Mouse (Mus musculus) monocyte, adult 5-6 weeks (primary cell): ENCODE data around the gene Rpl36a-ps1. TPM values are rescaled to one million over a fixed set of nuclear protein-coding genes. Genes with fewer than 3 reads are reported as not detected.

Experiments used
- ATAC-seq: fragments of 153-309, 156-312 bp; replicated peaks from 2 replicates; pipeline ENCODE4 v1.8.0; 2017; ENCODE audit warnings: mild to moderate bottlenecking; ENCODE audit not compliant: low TSS enrichment, insufficient number of reproducible peaks, severe bottlenecking, poor library complexity, low FRiP score
- total RNA-seq: library from RNA; stranded (forward); fragments of 200-1000, 200-491, 200-594 nt; gene quantifications from 3 replicates; pipeline ENCODE4 v1.2.3, GENCODE M21; 2017

The Rpl36a-ps1 gene
- total RNA-seq, 1 experiment from 2014 or later = 4.0 TPM

DNA sequence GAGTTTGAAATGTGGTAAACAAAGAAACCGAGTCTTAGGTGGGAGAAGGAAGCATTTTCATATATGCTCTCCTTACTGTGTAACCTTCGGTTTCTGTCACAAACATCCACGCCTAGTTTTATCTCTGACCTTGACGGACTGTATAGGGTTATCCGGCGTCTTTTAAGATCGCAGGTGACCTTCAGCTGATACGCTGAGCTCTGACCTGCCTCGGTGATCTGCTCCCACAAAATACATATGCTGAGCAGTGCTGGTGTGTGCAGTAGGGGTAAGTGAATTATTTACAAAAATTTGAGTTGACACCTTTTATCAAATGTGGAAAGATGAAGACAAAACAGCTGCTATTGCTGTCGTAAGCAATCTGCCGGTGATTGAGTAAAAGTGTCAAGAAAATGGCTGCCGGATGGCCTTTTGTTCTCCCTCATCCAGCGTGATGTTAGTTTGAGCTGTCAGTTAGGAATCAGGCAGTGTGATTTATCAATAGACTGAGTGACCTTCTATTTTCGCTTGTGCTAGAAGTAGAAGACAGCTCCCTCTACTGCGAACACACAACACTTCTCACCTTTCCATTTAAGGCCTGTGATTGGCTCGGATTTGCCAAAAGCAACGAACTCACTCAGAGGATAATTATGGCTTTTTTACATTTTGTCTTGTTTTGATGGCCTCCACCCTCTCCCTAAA lies 35.0 kb downstream of the Rpl36a-ps1 start:
- no peak for ATAC-seq

DNA sequence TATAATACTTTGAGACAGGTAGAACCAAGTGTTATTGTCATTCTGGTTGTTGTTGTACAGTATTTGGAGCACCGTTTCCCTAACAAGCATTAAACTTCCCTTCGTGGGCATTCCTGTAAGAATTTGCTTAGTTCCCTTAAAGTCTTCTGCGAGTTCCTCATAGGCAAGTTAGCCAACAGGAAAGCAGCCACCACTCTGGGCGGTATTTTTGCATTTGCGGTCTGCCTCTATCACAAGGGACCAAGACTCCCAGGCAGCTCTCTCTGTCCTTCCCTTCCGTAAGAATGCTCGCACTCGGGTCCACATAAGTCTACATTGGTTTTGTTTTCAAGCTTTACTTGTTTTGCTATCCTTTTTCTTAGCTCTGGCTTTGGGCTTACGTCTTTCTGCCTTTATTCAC lies 37.3 kb downstream of the Rpl36a-ps1 start:
- no peak for ATAC-seq

DNA sequence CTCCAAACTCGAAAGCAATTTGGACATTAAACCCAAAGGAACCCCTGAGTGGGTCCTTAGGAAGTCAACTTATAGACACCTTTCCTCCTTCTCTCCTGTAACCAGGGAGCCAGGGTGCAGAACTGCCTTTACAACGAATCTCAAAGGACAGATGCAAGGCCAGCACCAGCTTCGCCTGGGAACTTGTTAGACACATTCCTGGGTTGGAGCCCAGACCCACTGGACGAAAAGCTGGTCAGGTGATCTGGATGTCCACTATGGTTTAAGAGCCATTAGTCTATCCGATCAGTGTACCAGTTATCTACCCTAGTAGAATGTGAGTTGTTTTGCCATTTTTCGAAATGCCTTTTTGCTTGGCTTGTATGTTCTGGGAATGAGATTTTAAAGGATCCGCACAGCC lies 41.7 kb downstream of the Rpl36a-ps1 start:
- ATAC-seq = no peak

DNA sequence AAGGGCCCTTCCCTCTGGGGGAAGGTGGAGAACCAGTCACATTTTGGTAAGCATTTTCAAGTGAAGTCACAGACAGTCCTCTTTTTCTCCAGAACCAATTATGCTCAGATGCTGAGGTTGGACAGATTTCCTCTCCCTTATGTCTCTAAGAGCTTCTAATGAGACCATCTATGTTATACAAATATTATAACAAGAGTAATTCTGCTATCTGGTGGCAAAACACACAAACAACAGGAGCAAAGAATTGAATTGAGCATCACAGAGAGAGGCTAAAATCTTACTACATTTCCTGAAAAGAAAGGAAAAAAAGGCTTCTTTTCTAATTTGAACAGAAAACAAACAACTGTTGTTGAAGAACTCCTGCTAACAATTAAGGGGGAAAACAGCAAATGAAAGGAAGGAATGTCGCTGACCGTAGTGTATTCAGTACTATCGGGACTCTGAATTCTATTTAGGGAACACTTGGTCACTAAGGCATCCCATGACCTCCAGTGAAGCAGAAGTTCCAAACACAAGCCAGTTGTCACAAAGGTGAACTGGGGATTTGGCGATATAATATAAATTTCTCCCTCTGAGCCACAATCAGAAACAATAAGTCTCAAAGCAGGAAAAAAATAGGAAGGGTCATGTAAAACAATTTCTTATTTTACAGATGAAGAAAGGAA lies 42.4 kb downstream of the Rpl36a-ps1 start:
- ATAC-seq = no peak

Other genes starting within 250 kb of the Rpl36a-ps1 start
- gene Mzt1, start 51.8 kb upstream of the Rpl36a-ps1 start, total RNA-seq = 30.9 to 34.5 TPM (median 34.0 TPM) in 3 replicates
- gene Bora, start 51.9 kb upstream of the Rpl36a-ps1 start, total RNA-seq = 5.0 to 10.6 TPM (median 7.3 TPM) in 3 replicates
- 30.0 to 60.2 TPM (median 31.0 TPM) in 3 replicates for gene Pibf1, start 105.1 kb upstream of the Rpl36a-ps1 start, total RNA-seq
- gene Dis3, start 105.5 kb upstream of the Rpl36a-ps1 start, total RNA-seq = 6.2 to 19.3 TPM (median 18.0 TPM) in 3 replicates